Mouse (Mus musculus) kidney, postnatal 0 days (tissue): ENCODE data around the gene Macf1. TPM values are rescaled to one million over a fixed set of nuclear protein-coding genes. Genes with fewer than 3 reads are reported as not detected.

Experiments
- ATAC-seq: fragments of 200-750 bp; cut with Nextera tagmentation; replicated peaks from 2 replicates; pipeline ENCODE4 v1.8.0; 2017; ENCODE audit warnings: low read depth, moderate number of reproducible peaks, moderate TSS enrichment, moderate library complexity; ENCODE audit not compliant: low FRiP score
- DNase-seq: peaks from one replicate; pipeline ENCODE4 v3.0.0-alpha.2; 2016; ENCODE audit warnings: low spot score
- H3K27ac ChIP-seq: fragments of 300-500 bp; sonication (generic); 2 replicates; pipeline ENCODE4 v1.5.1; 2014; ENCODE audit warnings: mild to moderate bottlenecking
- H3K27me3 ChIP-seq: fragments of 300-500 bp; sonication (generic); 2 replicates; pipeline ENCODE4 v1.6.1; 2014; ENCODE audit warnings: low read length, mixed read lengths; ENCODE audit not compliant: insufficient read depth
- H3K36me3 ChIP-seq: fragments of 300-500 bp; sonication (generic); 2 replicates; pipeline ENCODE4 v1.6.1; 2014; ENCODE audit warnings: low read length, mixed read lengths; ENCODE audit not compliant: insufficient read depth
- H3K4me1 ChIP-seq: fragments of 300-500 bp; sonication (generic); replicated peaks from 2 replicates; pipeline ENCODE4 v1.6.1; 2014; ENCODE audit warnings: antibody characterized with exemption, low read length, mixed read lengths; ENCODE audit not compliant: insufficient read depth
- H3K4me2 ChIP-seq: fragments of 300-500 bp; sonication (generic); 2 replicates; pipeline ENCODE4 v1.6.1; 2014; ENCODE audit warnings: mild to moderate bottlenecking, low read length, moderate library complexity, mixed read lengths
- H3K4me3 ChIP-seq: fragments of 300-500 bp; sonication (generic); replicated peaks from 2 replicates; pipeline ENCODE4 v1.5.1; 2014; ENCODE audit warnings: low read depth, low read length
- H3K9ac ChIP-seq: fragments of 300-500 bp; sonication (generic); 2 replicates; pipeline ENCODE4 v1.6.1; 2014; ENCODE audit warnings: low read depth, low read length
- H3K9me3 ChIP-seq: fragments of 300-500 bp; sonication (generic); replicated peaks from 2 replicates; pipeline ENCODE4 v1.6.1; 2016; ENCODE audit warnings: low read length, inconsistent platforms, mixed read lengths
- CTCF ChIP-seq: IDR thresholded peaks from 2 replicates; pipeline ENCODE4 v1.5.1; 2016; ENCODE audit warnings: antibody characterized with exemption, low read depth, mild to moderate bottlenecking, moderate library complexity
- WGBS: fragments of 180-500 bp; shearing (Covaris S2); extraction: QIAGEN DNeasy Blood & Tissue Kit; methylation state at CpG from one replicate; pipeline ENCODE4 v1.1.7; 2014; 5-methylcytosine and 5-hydroxymethylcytosine counted together
- polyA plus RNA-seq: library from polyadenylated mRNA; unstranded; fragments of >200 nt; fragmentation: Nextera tagmentation; extraction: Ambion mirVana; gene quantifications from 2 replicates; pipeline ENCODE4 v1.2.1, GENCODE M21; 2015

Gene Macf1
- polyA plus RNA-seq, 1 experiment from 2014 or later: 33.8 TPM

GRCm38 (mm10) chr4:123411732-123412527, 272.2 kb downstream of the Macf1 start:
- H3K36me3 ChIP-seq: no peaks in the 10 kb centered on the region
- peak overlapping the region; percentile 73 for H3K4me2 ChIP-seq
- peak overlapping the region; percentile 82 for H3K9ac ChIP-seq
- TF ChIP-seq CTCF: no peak
- no peaks in the 10 kb centered on the region for H3K9me3 ChIP-seq
- H3K4me1 ChIP-seq: peaks cover 30% of the 10 kb centered on the region
- peak overlapping the region; percentile 76 for H3K4me3 ChIP-seq
- ATAC-seq: peak; percentile 95
- H3K27ac ChIP-seq: peak overlapping the region; percentile 89
- H3K27me3 ChIP-seq: no peaks in the 10 kb centered on the region
- WGBS: under 1% methylated on average over 56 of the region's 69 CpGs
- peak; percentile 98 for DNase-seq

- Histone ChIP-seq H3K27ac (peak overlapping the region; percentile 89), H3K27me3 (no peaks in the 10 kb centered on the region), H3K4me1 (peaks cover 35% of the 10 kb centered on the region), H3K4me3 (peak overlapping the region; percentile 76), H3K9ac (peak overlapping the region; percentile 82), H3K9me3 (no peaks in the 10 kb centered on the region), H3K36me3 (no peaks in the 10 kb centered on the region), H3K4me2 (peak overlapping the region; percentile 73)
- DNase-seq (peak; percentile 75), ATAC-seq (peak; percentile 33; the same call in 1 of the 2 replicates)
- TF ChIP-seq CTCF: no peak
- 2% methylated on average over 36 of the region's 36 CpGs for whole genome bisulfite sequencing
These were observed 273.0 kb downstream of the Macf1 start for GRCm38 (mm10) chr4:123411006-123411731.

GRCm38 (mm10) chr4:123409752-123410151, 274.4 kb downstream of the Macf1 start:
- Histone ChIP-seq H3K27me3 (no peaks in the 10 kb centered on the region), H3K27ac (0 out of 2 replicates have a peak overlapping the region, but pooled peaks have one; percentile 19), H3K4me2 (0 out of 2 replicates have a peak overlapping the region, but pooled peaks have one; percentile 16), H3K9me3 (no peaks in the 10 kb centered on the region), H3K9ac (no peak overlapping the region), H3K4me1 (peaks cover 47% of the 10 kb centered on the region), H3K4me3 (no peak overlapping the region), H3K36me3 (no peaks in the 10 kb centered on the region)
- peak; percentile 49 for DNase-seq
- 64% methylated on average over 1 of the region's 1 CpGs for WGBS
- no peak for TF ChIP-seq CTCF
- no peak for ATAC-seq

GRCm38 (mm10) chr4:123409034-123409692, 275.0 kb downstream of the Macf1 start:
- Histone ChIP-seq H3K9me3 (no peaks in the 10 kb centered on the region), H3K4me1 (peaks cover 47% of the 10 kb centered on the region), H3K4me2 (0 out of 2 replicates have a peak overlapping the region, but pooled peaks have one; percentile 16), H3K36me3 (no peaks in the 10 kb centered on the region), H3K27me3 (no peaks in the 10 kb centered on the region), H3K4me3 (no peak overlapping the region), H3K27ac (no peak overlapping the region), H3K9ac (no peak overlapping the region)
- no peak for ATAC-seq
- WGBS: 79% methylated on average over 3 of the region's 3 CpGs
- no peak for TF ChIP-seq CTCF
- no peak for DNase-seq

- H3K36me3 ChIP-seq: no peaks in the 10 kb centered on the region
- TF ChIP-seq CTCF: no peak
- no peak for ATAC-seq
- whole genome bisulfite sequencing: 67% methylated on average over 6 of the region's 6 CpGs
- H3K9me3 ChIP-seq: no peaks in the 10 kb centered on the region
- peak overlapping the region; percentile 39 for H3K9ac ChIP-seq
- H3K4me2 ChIP-seq: peak overlapping the region; percentile 6
- no peak overlapping the region for H3K4me3 ChIP-seq
- no peak overlapping the region for H3K27ac ChIP-seq
- no peak for DNase-seq
- H3K4me1 ChIP-seq: peaks cover 47% of the 10 kb centered on the region
- H3K27me3 ChIP-seq: no peaks in the 10 kb centered on the region
These were observed 276.4 kb downstream of the Macf1 start for GRCm38 (mm10) chr4:123407792-123408191.

GRCm38 (mm10) chr4:123404056-123404455, 280.1 kb downstream of the Macf1 start:
- peaks cover 30% of the 10 kb centered on the region for H3K4me1 ChIP-seq
- ATAC-seq (no peak), DNase-seq (no peak)
- no peak overlapping the region for H3K27ac ChIP-seq
- no peak for TF ChIP-seq CTCF
- no peak overlapping the region for H3K9ac ChIP-seq
- WGBS: 37% methylated on average over 1 of the region's 1 CpGs
- no peaks in the 10 kb centered on the region for H3K9me3 ChIP-seq
- H3K27me3 ChIP-seq: no peaks in the 10 kb centered on the region
- H3K36me3 ChIP-seq: peaks cover 18% of the 10 kb centered on the region
- no peak overlapping the region for H3K4me3 ChIP-seq
- no peak overlapping the region for H3K4me2 ChIP-seq
